In genomic region chr3:138222952-138223351, GRCm38 (mm10) we compare ENCODE assay signal across 8 mouse cellular contexts. TPM values are rescaled to one million over a fixed set of nuclear protein-coding genes. Genes with fewer than 3 reads are reported as not detected.
DNase-seq lines count a peak whose midpoint lies in the region; ATAC-seq and TF ChIP-seq lines count a peak whose summit lies in the region.

No protein-coding gene starts in this region.

- DNase-seq in 3T3-L1 (ENCODE audit: low read depth, low spot score) (peak; percentile 90), ES-CJ7 (ENCODE audit: low read depth, low spot score) (peak; percentile 82), liver (peak; percentile 55)
- DNase-seq in cerebellum, adult 2 months = peak; percentile 24 to 56
- peak; percentile 35 to 49 for DNase-seq in gastrocnemius, adult 8-10 months (ENCODE audit: low spot score in 2 of 2)
- DNase-seq in kidney, adult 8-10 months = peak; percentile 72 to 84
- peak; percentile 53 for DNase-seq in neural tube, embryonic 11.5 days (ENCODE audit: low spot score)
- DNase-seq in thymus, postnatal 4 days = peak; percentile 74

- no peak overlapping the region for H3K27ac ChIP-seq in cerebellum, adult 2 months (ENCODE audit: insufficient read depth, low read length)
- H3K27ac ChIP-seq in neural tube, embryonic 11.5 days (ENCODE audit: low read depth, low read length) = no peak overlapping the region

- no peak overlapping the region for H3K9ac ChIP-seq in neural tube, embryonic 11.5 days (ENCODE audit: low read length)

- no peaks in the 10 kb centered on the region for H3K36me3 ChIP-seq in neural tube, embryonic 11.5 days (ENCODE audit: control insufficient read depth, insufficient read depth, low read length)

- no peaks in the 10 kb centered on the region; the same call in 1 of the 2 replicates for H3K4me1 ChIP-seq in cerebellum, adult 2 months (ENCODE audit: control insufficient read depth, insufficient read depth, low read length)
- no peaks in the 10 kb centered on the region for H3K4me1 ChIP-seq in neural tube, embryonic 11.5 days (ENCODE audit: control insufficient read depth, insufficient read depth, low read length)

- no peak overlapping the region for H3K4me3 ChIP-seq in cerebellum, adult 2 months (replicated peaks; ENCODE audit: insufficient read depth, low read depth, low read length)
- no peak overlapping the region for H3K4me3 ChIP-seq in neural tube, embryonic 11.5 days (ENCODE audit: low read depth, low read length)

- peak; percentile 60; the same call in 1 of the 2 replicates for TF ChIP-seq CTCF in cerebellum, adult 2 months (IDR thresholded peaks at IDR 0.05; ENCODE audit: borderline replicate concordance, insufficient read depth, low read depth, low read length)

- no peaks in the 10 kb centered on the region for H3K9me3 ChIP-seq in neural tube, embryonic 11.5 days (ENCODE audit: control insufficient read depth, low read length)

- H3K27me3 ChIP-seq in cerebellum, adult 2 months (ENCODE audit: control insufficient read depth, insufficient read depth, low read length) = no peaks in the 10 kb centered on the region
- H3K27me3 ChIP-seq in neural tube, embryonic 11.5 days (ENCODE audit: control insufficient read depth, insufficient read depth, low read length) = no peaks in the 10 kb centered on the region

- no peak for TF ChIP-seq POLR2A in cerebellum, adult 2 months (IDR thresholded peaks at IDR 0.05; ENCODE audit: borderline replicate concordance, insufficient read depth, low read length)

- ATAC-seq in neural tube, embryonic 11.5 days (ENCODE audit: insufficient read depth, low FRiP score, low TSS enrichment) = peak; percentile 81

- no peak overlapping the region for H3K4me2 ChIP-seq in neural tube, embryonic 11.5 days (ENCODE audit: low read depth)

- 61% methylated on average over 5 of the region's 5 CpGs for WGBS in cerebellum, adult 2 months
- WGBS in neural tube, embryonic 11.5 days = 48% methylated on average over 5 of the region's 5 CpGs

RNA-seq across cellular contexts. Expression of gene Adh7, which starts 5.4 kb away (rescaled TPM):
- 0.05 TPM in 1 of 2 replicates, not detected in the other for polyA plus RNA-seq in cerebellum, adult 2 months (2012; rRNA removed)
- under 1 TPM; 0.12 to 0.88 (median 0.37) TPM for total RNA-seq in gastrocnemius, adult 8-10 months (2022)
- 0.13 TPM in 1 of 2 replicates, not detected in the other for polyA plus RNA-seq in neural tube, embryonic 11.5 days (2014; fragmentation: Nextera tagmentation; extraction: Ambion mirVana)

RNA-seq across cellular contexts. Expression of gene 4930579F01Rik, which starts 29.3 kb away (rescaled TPM):
- not detected in 2 replicates for polyA plus RNA-seq in cerebellum, adult 2 months (2012; rRNA removed)
- not detected for total RNA-seq in gastrocnemius, adult 8-10 months (2022)
- not detected in 2 replicates for polyA plus RNA-seq in neural tube, embryonic 11.5 days (2014; fragmentation: Nextera tagmentation; extraction: Ambion mirVana)

RNA-seq across cellular contexts. Expression of gene Adh1, which starts 37.8 kb away (rescaled TPM):
- polyA plus RNA-seq in cerebellum, adult 2 months (2012; rRNA removed) = 1.6 and 2.1 TPM in 2 replicates
- total RNA-seq in gastrocnemius, adult 8-10 months (2022) = 10 to 100 TPM; 14.7 to 36.9 (median 23.9) TPM
- 1.9 and 2.1 TPM in 2 replicates for polyA plus RNA-seq in neural tube, embryonic 11.5 days (2014; fragmentation: Nextera tagmentation; extraction: Ambion mirVana)

Comparison
In these comparisons a context has a peak if more than half of its experiments do, and no peak if none do; other contexts are left out.
1. DNase-seq: peak in every context shown above with its lines; median percentile 90 in 3T3-L1; 82 in ES-CJ7; 78 in kidney, adult 8-10 months; 74 in thymus, postnatal 4 days; 55 in liver; 53 in neural tube, embryonic 11.5 days; 42 in gastrocnemius, adult 8-10 months; 40 in cerebellum, adult 2 months.